Mouse (Mus musculus): ENCODE measurements around the gene Fn1. TPM values are rescaled to one million over a fixed set of nuclear protein-coding genes. Genes with fewer than 3 reads are reported as not detected.
A peak's percentile ranks its signal among the peaks of the same experiment; 100 is the strongest.

Gene Fn1
- polyA plus RNA-seq, 1 experiment from 2014 or later: 39.5 TPM

- H3K27ac ChIP-seq: no peak overlapping the region
- H3K4me2 ChIP-seq (replicated peaks): no peak overlapping the region
- H3K4me3 ChIP-seq (replicated peaks; ENCODE audit: low read length): no peak overlapping the region
- H3K9me3 ChIP-seq (ENCODE audit: control insufficient read depth, low read length): no peaks in the 10 kb centered on the region
- DNase-seq (ENCODE audit: low spot score): no peak
- no peak overlapping the region for H3K9ac ChIP-seq
- H3K36me3 ChIP-seq (replicated peaks; ENCODE audit: control insufficient read depth, insufficient read depth): peaks cover 11% of the 10 kb centered on the region; the same call in 1 of the 2 replicates
- H3K4me1 ChIP-seq (replicated peaks; ENCODE audit: control insufficient read depth, insufficient read depth, low read length): no peaks in the 10 kb centered on the region
- ATAC-seq (ENCODE audit: low FRiP score): no peak
- H3K27me3 ChIP-seq (ENCODE audit: control insufficient read depth, insufficient read depth, low read length): no peaks in the 10 kb centered on the region
- over 99% methylated on average over 6 of the region's 6 CpGs for WGBS
These were observed 29.4 kb downstream of the Fn1 start for GRCm38 (mm10) chr1:71623625-71624024.

- H3K27ac ChIP-seq: no peak overlapping the region
- WGBS: 99% methylated on average over 2 of the region's 2 CpGs
- H3K4me2 ChIP-seq (replicated peaks): no peak overlapping the region
- ATAC-seq (ENCODE audit: low FRiP score) (no peak), DNase-seq (ENCODE audit: low spot score) (no peak)
- H3K4me3 ChIP-seq (replicated peaks; ENCODE audit: low read length): no peak overlapping the region
- no peaks in the 10 kb centered on the region for H3K27me3 ChIP-seq (ENCODE audit: control insufficient read depth, insufficient read depth, low read length)
- no peaks in the 10 kb centered on the region for H3K9me3 ChIP-seq (ENCODE audit: control insufficient read depth, low read length)
- no peaks in the 10 kb centered on the region for H3K4me1 ChIP-seq (replicated peaks; ENCODE audit: control insufficient read depth, insufficient read depth, low read length)
- H3K9ac ChIP-seq: no peak overlapping the region
- peaks cover 12% of the 10 kb centered on the region; the same call in 1 of the 2 replicates for H3K36me3 ChIP-seq (replicated peaks; ENCODE audit: control insufficient read depth, insufficient read depth)
These were observed 31.5 kb downstream of the Fn1 start for GRCm38 (mm10) chr1:71621526-71621925.

- Histone ChIP-seq H3K36me3 (replicated peaks; ENCODE audit: control insufficient read depth, insufficient read depth) (peaks cover 20% of the 10 kb centered on the region; the same call in 1 of the 2 replicates), H3K9me3 (ENCODE audit: control insufficient read depth, low read length) (no peaks in the 10 kb centered on the region), H3K9ac (peak overlapping the region; percentile 26; the same call in 1 of the 2 replicates), H3K27ac (peak overlapping the region; percentile 71), H3K4me1 (replicated peaks; ENCODE audit: control insufficient read depth, insufficient read depth, low read length) (peaks cover 16% of the 10 kb centered on the region), H3K4me3 (replicated peaks; ENCODE audit: low read length) (no peak overlapping the region), H3K4me2 (replicated peaks) (peak overlapping the region; percentile 22; the same call in 1 of the 2 replicates), H3K27me3 (ENCODE audit: control insufficient read depth, insufficient read depth, low read length) (no peaks in the 10 kb centered on the region)
- DNase-seq (ENCODE audit: low spot score): peak; percentile 60
- peak; percentile 93 for ATAC-seq (ENCODE audit: low FRiP score)
- 10% methylated on average over 8 of the region's 8 CpGs for WGBS
These were observed 38.3 kb downstream of the Fn1 start for GRCm38 (mm10) chr1:71614545-71615246.

- Histone ChIP-seq H3K9ac (no peak overlapping the region), H3K4me3 (replicated peaks; ENCODE audit: low read length) (no peak overlapping the region), H3K36me3 (replicated peaks; ENCODE audit: control insufficient read depth, insufficient read depth) (peaks cover 19% of the 10 kb centered on the region), H3K4me1 (replicated peaks; ENCODE audit: control insufficient read depth, insufficient read depth, low read length) (peaks cover 16% of the 10 kb centered on the region), H3K27ac (no peak overlapping the region), H3K9me3 (ENCODE audit: control insufficient read depth, low read length) (no peaks in the 10 kb centered on the region), H3K27me3 (ENCODE audit: control insufficient read depth, insufficient read depth, low read length) (no peaks in the 10 kb centered on the region), H3K4me2 (replicated peaks) (no peak overlapping the region)
- DNase-seq (ENCODE audit: low spot score) (no peak), ATAC-seq (ENCODE audit: low FRiP score) (no peak)
- WGBS: 95% methylated on average over 21 of the region's 21 CpGs
These were observed 40.7 kb downstream of the Fn1 start for GRCm38 (mm10) chr1:71612256-71612655.

GRCm38 (mm10) chr1:71609916-71610315, 43.1 kb downstream of the Fn1 start:
- Histone ChIP-seq H3K27me3 (ENCODE audit: control insufficient read depth, insufficient read depth, low read length) (no peaks in the 10 kb centered on the region), H3K4me3 (replicated peaks; ENCODE audit: low read length) (no peak overlapping the region), H3K9me3 (ENCODE audit: control insufficient read depth, low read length) (no peaks in the 10 kb centered on the region), H3K4me2 (replicated peaks) (no peak overlapping the region), H3K27ac (no peak overlapping the region), H3K4me1 (replicated peaks; ENCODE audit: control insufficient read depth, insufficient read depth, low read length) (peaks cover 10% of the 10 kb centered on the region), H3K9ac (no peak overlapping the region), H3K36me3 (replicated peaks; ENCODE audit: control insufficient read depth, insufficient read depth) (peaks cover 37% of the 10 kb centered on the region)
- DNase-seq (ENCODE audit: low spot score): no peak
- ATAC-seq (ENCODE audit: low FRiP score): no peak
- WGBS: 91% methylated on average over 5 of the region's 5 CpGs

- Histone ChIP-seq H3K4me1 (replicated peaks; ENCODE audit: control insufficient read depth, insufficient read depth, low read length) (peaks cover 4% of the 10 kb centered on the region; the same call in 1 of the 2 replicates), H3K9me3 (ENCODE audit: control insufficient read depth, low read length) (no peaks in the 10 kb centered on the region), H3K4me2 (replicated peaks) (no peak overlapping the region), H3K9ac (no peak overlapping the region), H3K27me3 (ENCODE audit: control insufficient read depth, insufficient read depth, low read length) (no peaks in the 10 kb centered on the region), H3K27ac (no peak overlapping the region), H3K4me3 (replicated peaks; ENCODE audit: low read length) (no peak overlapping the region), H3K36me3 (replicated peaks; ENCODE audit: control insufficient read depth, insufficient read depth) (peaks cover 44% of the 10 kb centered on the region)
- DNase-seq (ENCODE audit: low spot score) (no peak), ATAC-seq (ENCODE audit: low FRiP score) (no peak)
- WGBS: 96% methylated on average over 37 of the region's 37 CpGs
These were observed 43.8 kb downstream of the Fn1 start for GRCm38 (mm10) chr1:71609057-71609775.

- no peaks in the 10 kb centered on the region for H3K27me3 ChIP-seq (ENCODE audit: control insufficient read depth, insufficient read depth, low read length)
- ATAC-seq (ENCODE audit: low FRiP score) (no peak), DNase-seq (ENCODE audit: low spot score) (no peak)
- H3K4me1 ChIP-seq (replicated peaks; ENCODE audit: control insufficient read depth, insufficient read depth, low read length): no peaks in the 10 kb centered on the region
- H3K4me2 ChIP-seq (replicated peaks): no peak overlapping the region
- H3K27ac ChIP-seq: no peak overlapping the region
- 95% methylated on average over 8 of the region's 8 CpGs for WGBS
- no peak overlapping the region for H3K4me3 ChIP-seq (replicated peaks; ENCODE audit: low read length)
- no peak overlapping the region for H3K9ac ChIP-seq
- H3K9me3 ChIP-seq (ENCODE audit: control insufficient read depth, low read length): no peaks in the 10 kb centered on the region
- peaks cover 38% of the 10 kb centered on the region for H3K36me3 ChIP-seq (replicated peaks; ENCODE audit: control insufficient read depth, insufficient read depth)
These were observed 46.2 kb downstream of the Fn1 start for GRCm38 (mm10) chr1:71606600-71607325.

- H3K36me3 ChIP-seq (replicated peaks; ENCODE audit: control insufficient read depth, insufficient read depth): peaks cover 30% of the 10 kb centered on the region
- WGBS: 87% methylated on average over 2 of the region's 2 CpGs
- no peaks in the 10 kb centered on the region for H3K4me1 ChIP-seq (replicated peaks; ENCODE audit: control insufficient read depth, insufficient read depth, low read length)
- DNase-seq (ENCODE audit: low spot score) (no peak), ATAC-seq (ENCODE audit: low FRiP score) (no peak)
- no peaks in the 10 kb centered on the region for H3K9me3 ChIP-seq (ENCODE audit: control insufficient read depth, low read length)
- no peak overlapping the region for H3K4me2 ChIP-seq (replicated peaks)
- no peaks in the 10 kb centered on the region for H3K27me3 ChIP-seq (ENCODE audit: control insufficient read depth, insufficient read depth, low read length)
- H3K27ac ChIP-seq: no peak overlapping the region
- H3K9ac ChIP-seq: no peak overlapping the region
- no peak overlapping the region for H3K4me3 ChIP-seq (replicated peaks; ENCODE audit: low read length)
These were observed 47.2 kb downstream of the Fn1 start for GRCm38 (mm10) chr1:71605751-71606150.

- Histone ChIP-seq H3K9ac (no peak overlapping the region), H3K9me3 (ENCODE audit: control insufficient read depth, low read length) (no peaks in the 10 kb centered on the region), H3K27ac (no peak overlapping the region), H3K4me3 (replicated peaks; ENCODE audit: low read length) (no peak overlapping the region), H3K4me2 (replicated peaks) (no peak overlapping the region), H3K27me3 (ENCODE audit: control insufficient read depth, insufficient read depth, low read length) (no peaks in the 10 kb centered on the region), H3K4me1 (replicated peaks; ENCODE audit: control insufficient read depth, insufficient read depth, low read length) (no peaks in the 10 kb centered on the region), H3K36me3 (replicated peaks; ENCODE audit: control insufficient read depth, insufficient read depth) (peaks cover 20% of the 10 kb centered on the region)
- WGBS: 97% methylated on average over 4 of the region's 4 CpGs
- DNase-seq (ENCODE audit: low spot score) (no peak), ATAC-seq (ENCODE audit: low FRiP score) (no peak)
These were observed 57.6 kb downstream of the Fn1 start for GRCm38 (mm10) chr1:71595365-71595764.
